Mouse (Mus musculus) duodenum, adult 2 months (tissue): Measurements from ENCODE around the gene Cntn1. TPM values are rescaled to one million over a fixed set of nuclear protein-coding genes. Genes with fewer than 3 reads are reported as not detected.

Experiments
- polyA plus RNA-seq: library from polyadenylated mRNA; depleted of rRNA; stranded (reverse); fragments of >200 nt; gene quantifications from 2 replicates; pipeline ENCODE4 v1.2.3, GENCODE M21; 2012; ENCODE audit warnings: low replicate concordance; rRNA removed

Cntn1 gene
- polyA plus RNA-seq, result 0.17 and 0.27 TPM in 2 replicates

GRCm38 (mm10) chr15:92050996-92051352 is at the start of gene Cntn1:
Cntn1 (plus strand) TSS chr15:92051165.

Other genes with a start within 250 kb of the Cntn1 start
- gene Smgc, start 212.9 kb upstream of the Cntn1 start, polyA plus RNA-seq, result not detected in 2 replicates